Mouse (Mus musculus) 416B (cell line): Measurements from ENCODE around the gene Ruvbl2.

Experiments
- DNase-seq: peaks from one replicate; pipeline ENCODE4 v3.0.0; 2011; ENCODE audit warnings: low read depth

The Ruvbl2 gene

DNA sequence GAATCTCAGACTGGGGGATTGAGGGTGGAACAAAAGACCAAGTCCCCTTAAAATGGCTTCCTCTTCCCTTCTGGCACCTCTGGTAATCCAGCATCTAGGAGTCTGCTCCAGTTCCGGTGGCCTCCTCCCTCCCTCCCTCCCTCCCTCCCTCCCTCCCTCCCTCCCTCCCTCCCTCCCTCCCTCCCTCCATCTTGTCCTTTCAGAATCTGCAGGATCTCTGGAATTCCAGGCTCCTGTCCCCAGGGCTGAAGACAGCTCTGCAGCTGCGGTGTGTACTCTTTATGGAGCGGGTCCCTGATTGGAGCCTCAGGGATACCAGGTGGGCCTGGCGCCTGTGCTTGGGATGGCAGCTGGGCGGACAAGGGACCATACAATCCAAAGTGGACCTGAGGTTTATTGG lies 23.4 kb upstream of the Ruvbl2 start:
- no peak for DNase-seq

DNA sequence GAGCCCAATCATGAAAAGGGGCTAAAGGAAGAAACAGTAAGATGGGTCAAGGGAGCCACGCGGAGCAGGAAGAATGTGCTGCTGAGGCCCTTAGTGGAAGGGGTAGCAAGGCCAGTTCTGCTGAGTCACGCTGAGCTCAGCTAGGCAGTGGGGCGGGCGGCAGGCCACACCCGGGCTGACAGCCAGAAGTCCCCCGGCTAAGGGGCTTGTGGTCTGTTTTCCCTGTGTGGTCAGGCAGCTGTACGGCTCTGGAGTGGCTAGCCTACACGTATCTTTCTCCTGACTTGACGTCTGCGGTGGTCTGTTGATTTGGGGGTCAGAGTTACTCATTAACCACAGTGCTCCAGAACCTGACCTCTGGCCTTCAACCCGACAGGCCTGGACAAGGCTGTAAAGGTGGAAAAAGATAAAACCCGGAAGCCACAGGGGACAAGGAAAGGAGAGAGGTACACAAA lies 23.0 kb upstream of the Ruvbl2 start:
- peak; percentile 99 for DNase-seq

DNA sequence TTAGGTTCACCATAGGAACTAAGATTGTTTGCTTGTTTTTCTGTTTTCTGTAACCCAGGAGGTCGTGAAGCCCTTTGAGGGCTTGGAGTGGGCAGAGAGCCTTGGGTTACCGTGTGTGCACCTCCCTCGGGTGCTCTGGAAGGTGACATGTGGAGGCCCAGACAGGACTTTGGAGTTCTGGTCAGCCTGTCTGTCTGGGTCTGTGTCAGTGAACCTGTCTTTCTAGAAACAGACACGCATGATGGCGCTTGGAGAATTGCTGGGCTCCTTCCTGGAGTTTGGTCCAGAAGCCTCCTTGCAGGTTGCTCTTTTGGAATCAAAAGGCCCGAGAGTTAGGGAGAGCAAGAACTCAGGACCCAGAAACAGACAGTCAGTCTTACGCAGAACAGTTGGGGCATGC lies 22.5 kb upstream of the Ruvbl2 start:
- no peak for DNase-seq

DNA sequence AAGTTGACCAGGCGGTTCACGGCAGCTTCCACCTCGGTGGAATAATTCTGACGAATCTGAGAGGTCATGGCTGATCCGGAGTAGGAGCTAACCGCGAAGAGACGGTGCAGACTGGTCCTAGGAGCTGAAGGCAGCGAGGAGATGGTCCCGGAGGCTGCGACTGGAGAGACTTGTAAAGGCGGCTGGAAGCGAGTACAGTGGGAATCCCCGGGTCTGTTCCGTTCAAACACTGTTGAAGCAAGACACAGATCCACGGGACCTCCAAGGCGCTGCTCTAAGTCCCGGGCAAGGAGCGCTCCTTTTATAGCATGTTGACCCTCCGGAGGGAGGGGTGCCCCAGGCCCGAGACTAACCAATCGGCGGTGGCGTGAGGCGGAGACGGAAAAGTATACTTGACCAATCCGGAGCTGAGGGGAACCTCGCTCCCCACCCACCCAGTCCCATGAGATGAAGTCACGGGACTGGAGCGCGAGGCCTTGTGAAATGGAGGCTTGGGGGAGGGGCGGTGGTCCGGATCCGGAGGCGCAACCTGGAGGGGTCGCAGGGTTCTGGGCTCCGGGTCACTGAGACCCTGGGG lies 21.8 kb upstream of the Ruvbl2 start, which contains the start of gene Ftl1:
Gene Ftl1, minus strand, starts transcription at position 321 of the 577 bp plus-strand sequence.
- DNase-seq: peak; percentile 99

DNA sequence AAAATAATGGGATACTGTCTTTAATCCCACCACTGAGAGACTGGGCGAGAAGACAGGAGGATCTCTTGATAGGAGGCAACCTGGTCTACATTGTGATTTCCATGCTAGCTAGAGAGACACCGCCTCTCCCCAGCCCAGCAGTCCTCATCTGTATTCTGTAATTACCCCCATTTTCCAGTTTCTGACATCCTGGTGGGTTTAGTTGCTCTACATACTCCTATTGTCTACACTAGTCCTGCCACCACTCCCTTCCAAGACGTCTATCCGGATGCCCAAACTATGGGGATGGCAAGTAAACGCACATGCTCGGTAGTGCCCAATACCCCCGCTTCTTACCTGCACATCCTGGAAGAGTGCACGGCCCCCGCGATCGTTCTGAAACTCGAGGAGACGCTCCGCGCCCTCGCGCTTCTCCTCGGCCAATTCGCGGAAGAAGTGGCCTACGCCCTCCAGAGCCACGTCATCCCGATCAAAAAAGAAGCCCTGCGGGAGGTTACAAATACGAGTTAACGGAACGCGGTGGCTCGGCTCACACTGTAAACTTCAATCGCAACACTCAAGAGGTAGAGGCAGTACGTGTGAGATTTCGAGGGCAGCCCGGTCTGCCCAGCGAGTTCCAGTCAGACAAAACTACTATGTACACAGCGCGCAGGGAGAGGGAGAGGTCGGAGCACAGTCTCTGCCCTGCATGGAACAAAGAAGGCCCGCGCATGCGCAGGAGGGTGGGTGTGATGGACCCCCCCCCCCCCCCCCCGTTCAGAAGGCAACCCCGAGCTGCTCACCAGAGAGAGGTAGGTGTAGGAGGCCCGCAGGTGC lies 21.1 kb upstream of the Ruvbl2 start:
- peak; percentile 83 for DNase-seq

DNA sequence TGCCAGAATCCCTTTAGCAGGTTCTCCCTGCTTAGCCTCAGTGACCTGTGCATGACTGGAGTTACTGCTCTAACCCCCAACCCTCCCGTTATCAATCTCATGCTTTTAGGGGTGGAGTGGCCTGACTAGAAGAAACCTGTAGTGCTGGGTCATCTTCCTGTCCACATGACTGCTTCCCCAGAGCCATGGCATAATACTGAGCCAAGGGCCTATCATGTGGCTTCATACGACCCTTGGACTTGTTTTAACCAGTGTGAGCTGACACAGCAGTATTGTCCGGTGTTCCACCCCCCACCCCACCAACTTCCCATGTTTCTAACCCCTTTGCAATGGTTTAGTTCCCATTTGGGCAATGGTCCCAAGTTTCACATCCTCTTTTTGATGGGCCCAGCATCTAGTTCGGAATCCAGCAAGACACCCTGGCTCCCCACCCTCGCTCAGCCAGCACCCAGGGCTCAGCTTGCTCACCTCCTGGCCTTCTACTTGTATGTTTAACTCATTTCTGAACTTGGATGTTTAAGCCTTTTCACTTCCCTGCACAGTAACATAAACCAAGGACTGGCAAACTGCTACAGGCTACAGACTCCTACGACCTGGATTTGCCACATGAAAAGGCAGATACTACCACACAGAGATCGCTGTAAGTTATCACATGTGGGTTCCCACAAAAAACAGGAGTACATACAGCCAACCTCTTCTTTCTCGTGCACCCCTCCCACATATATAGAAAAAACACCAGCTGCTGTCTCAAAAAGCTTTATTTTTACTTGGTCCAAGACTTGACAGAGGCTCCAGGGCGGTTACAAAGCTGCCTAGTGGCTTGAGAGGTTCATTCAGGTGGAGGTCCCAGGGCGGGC lies 19.5 kb upstream of the Ruvbl2 start:
- peak; percentile 89 for DNase-seq

DNA sequence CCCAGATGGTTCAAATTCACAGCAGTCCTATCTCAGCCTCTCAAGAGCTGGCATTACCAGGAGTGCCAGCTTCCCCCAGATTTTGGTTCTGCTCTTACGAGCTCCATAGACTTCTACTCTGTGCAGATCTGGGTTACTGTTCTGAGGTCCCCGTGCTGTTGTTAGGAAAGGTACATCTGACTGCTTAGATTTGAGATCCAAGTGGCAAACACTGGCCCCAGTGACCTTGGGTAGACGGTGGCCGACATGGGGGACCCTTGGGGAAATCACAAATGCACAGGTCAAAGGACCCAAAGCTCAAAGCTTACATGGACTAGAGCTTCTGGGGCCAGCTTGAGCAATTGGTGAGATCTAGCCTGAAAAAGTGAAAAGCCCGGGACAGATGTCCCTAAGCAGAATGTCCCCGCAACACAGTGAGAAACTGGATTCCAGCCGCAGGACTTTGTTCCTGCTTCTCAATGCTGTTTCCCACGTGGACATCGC lies 18.9 kb upstream of the Ruvbl2 start:
- DNase-seq: no peak

DNA sequence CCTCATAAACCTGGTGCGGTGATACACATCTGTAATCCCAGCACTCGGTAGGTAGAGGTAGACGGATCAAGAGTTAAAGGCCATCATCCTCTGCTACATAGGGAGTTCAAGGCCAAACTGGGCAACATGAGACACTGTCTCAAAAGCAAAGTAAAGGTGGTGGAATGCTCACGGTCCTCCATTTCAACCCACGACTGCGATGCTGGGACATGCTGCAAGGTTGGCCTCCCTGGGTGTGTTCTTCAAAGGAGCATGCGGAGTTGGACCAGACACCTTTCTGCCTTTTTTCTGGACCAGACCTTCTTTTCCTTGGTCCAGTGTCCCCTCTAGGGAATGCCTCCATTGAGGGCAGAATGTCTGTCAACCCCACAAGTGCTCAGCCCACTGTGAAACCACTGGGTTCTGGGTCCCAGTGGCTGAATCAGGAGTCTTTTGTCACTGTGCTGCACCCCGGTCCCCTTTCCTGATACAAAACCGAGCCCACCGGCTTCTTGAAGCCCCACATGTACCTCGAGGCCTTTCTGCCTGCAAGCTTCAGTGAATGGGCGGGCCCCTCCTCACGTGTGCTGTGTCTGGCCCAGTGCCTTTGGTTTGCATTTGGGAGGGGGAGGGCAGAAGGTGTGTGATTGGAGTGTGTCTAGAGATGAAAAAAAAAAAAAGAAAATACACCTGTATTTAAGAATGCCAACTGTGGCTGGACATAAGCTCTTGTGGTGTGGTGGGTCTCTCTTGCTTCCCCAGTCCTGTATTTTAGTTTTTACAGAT lies 18.2 kb upstream of the Ruvbl2 start:
- no peak for DNase-seq

DNA sequence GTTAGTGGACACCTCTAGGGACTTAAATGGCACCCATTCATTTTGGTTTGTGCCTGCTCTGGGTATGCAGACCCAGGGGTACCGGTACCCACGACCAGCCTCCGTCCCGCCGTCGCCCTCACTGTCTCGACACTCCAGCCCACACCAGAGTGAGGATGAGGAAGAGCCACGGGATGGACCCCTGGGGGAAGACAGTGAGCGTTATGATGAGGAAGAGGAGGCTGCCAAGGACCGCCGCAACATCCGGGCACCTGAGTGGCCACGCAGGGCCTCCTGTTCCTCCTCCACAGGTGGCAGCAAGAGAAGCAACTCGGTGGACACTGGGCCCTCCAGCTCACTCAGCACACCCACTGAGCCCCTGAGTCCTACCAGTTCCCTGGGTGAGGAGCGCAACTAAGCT lies 17.1 kb upstream of the Ruvbl2 start:
- no peak for DNase-seq

DNA sequence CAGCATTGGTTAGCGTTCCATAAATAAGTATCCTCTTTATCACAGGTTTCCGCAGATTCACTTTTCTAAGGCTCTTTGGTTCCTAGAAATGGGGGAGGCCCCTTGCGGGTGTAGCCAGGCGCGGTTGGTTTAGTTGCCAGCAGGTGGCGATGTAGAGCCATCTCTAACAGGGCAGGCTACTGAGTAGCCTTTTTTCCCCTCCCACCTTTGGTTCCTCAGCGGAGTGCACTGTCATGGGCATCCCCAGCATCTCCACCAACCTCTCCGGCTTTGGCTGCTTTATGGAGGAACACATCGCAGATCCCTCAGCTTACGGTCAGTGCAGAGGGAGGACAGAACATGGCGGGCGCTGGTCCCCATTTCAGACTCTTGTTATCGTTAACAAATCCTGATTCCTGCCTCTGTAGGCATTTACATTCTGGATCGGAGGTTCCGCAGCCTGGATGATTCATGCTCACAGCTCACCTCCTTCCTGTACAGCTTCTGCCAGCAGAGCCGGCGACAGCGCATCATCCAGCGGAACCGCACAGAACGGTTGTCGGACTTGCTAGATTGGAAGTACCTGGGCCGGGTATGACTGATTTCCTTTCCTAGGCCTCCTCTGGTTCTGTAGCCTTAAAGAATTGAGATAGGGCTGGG lies 13.6 kb upstream of the Ruvbl2 start:
- DNase-seq: peak; percentile 84

DNA sequence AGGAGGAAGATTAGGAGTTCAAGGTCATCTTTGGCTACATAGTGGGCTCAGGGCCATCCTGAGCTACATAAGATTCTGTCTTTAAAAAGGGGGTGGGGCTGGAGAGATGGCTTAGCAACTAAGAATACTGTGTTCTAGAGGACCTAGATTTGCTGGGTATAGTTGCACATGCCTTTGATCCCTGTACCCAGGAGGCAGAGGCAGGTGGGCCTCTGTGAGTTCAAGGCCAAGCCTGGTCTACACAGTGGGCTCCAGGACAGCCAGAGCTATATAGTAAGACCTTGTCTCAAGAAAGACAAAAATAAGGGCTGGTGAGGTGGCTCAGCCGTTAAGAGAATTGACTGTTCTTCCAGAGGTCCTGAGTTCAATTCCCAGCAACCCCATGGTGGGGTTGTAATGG lies 12.1 kb upstream of the Ruvbl2 start:
- DNase-seq: no peak

DNA sequence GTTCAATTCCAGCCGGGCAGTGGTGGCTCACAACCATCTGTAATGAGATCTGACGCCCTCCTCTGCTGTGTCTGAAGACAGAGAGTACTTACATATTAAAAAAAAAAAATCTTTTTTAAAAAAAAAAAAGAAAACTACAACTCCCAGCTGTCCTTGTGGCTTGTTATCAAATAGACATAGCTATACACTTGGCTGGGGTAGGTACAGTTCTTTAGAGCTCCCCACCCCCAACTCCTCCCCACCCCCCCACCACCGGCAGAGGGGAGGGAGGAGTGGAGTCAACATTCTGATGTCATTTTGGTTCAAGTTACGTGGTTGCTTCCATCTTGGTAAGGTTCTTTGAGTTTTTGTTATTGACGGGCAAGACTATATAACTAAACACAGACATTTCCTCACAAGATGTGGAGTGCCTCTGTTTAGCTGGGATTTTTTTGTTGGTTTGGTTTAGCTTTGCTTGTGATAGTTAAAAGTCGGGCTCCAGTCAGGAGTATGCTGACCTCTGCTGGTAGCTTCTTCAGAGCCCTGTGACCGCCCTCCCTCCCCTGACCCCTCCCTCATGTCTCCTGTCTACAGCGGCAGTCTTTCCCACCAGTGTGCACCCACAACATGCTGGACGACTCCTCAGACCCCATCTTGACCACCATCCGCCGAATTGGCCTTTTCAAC lies 9.6 kb upstream of the Ruvbl2 start:
- peak; percentile 46 for DNase-seq

DNA sequence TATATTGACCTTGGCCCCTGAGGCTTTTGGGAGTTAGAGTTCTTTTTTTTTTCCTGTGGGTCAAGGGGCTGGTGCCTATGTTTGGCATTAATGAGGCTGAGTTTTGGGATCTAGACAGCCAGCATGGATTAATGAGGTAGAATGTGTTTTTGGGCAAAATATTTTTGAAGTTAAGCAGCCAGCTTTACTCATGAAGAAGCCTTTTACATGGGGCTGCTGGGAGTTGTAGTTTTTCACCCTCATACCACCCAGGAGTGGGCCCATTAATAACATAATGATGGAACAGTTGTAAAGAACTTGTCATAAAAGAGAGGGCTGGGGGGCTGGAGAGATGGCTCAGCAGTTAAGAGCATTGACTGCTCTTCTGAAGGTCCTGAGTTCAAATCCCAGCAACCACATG lies 8.7 kb upstream of the Ruvbl2 start:
- no peak for DNase-seq

DNA sequence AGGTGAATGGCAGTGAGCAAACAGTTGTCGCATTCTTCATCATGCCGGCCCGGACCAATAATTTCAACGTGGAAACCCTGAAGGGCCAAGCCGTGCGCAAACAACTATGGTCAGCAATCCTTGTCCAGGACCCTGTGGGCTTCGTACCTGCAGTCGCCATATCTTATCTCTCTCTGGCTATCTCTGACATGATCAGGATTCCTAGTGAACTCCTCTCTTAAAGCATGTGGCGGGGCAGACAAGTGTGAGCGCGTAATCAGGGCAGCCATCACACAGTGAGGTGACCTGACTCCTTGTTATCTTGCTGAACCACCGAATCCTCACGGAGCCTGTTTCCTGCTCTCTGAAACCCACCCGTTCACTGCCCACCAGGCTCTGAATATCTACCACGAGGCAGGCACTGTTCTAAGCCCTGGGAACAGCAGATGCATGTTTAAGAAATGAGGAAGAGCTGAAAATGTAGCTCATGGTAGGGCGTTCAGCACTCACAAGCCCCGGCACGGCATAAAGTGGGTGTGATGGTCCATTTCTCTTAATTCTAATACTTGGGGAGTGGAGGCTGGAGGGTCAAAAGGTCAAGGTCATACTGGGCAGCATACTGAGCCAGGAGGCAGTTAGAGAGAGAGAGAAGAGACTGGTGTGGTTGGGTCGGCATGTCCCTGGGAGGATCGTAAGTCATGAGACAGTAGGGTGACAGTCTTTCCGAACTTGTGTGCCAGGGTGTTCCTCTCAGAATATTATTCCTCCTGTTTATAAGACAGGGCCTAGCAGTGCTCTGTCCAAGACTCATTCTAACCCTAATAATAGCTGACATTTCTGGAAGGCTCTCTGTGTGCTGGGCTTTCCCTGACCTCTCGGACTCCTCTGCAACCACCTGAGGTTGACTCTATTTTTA lies 5.9 kb upstream of the Ruvbl2 start:
- DNase-seq: no peak

DNA sequence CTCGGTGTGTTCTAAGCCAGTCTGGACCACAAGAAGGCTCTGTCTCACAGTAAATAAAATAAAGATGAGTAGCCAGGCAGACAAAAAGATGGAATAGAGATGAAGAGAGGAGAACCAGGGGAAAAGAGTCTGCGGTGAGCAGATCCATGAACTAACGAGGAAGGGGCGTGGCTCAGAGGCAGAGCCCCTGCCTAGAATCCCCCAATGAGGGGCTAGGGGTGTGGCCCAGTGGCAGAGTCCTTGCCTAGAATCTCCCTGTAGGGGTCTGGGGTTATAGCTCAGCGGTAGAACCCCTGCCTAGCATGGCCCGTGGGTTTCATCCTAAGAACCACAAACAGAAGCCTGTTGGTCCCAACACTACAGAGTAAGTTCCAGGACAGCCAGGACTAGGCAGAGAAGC lies 850 bp downstream of the Ruvbl2 start:
- no peak for DNase-seq

DNA sequence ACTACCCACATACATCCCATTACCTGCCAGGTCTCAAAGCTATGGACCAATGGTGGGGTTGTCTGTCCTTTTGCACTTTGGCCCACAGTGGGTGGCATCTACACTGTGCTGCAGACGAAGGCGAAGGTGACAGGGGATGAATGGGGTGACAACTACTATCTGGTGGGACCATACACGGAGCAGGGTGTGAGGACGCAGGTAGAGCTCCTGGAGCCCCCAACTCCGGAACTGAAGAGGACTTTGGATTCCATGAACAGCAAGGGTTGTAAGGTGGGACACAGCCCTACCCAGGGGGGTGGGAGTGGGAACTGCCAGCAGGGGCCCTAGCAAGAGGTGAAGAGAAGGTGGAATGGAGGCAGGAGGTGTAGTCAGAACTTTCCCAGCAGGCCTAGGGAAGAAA lies 1.5 kb downstream of the Ruvbl2 start:
- no peak for DNase-seq

DNA sequence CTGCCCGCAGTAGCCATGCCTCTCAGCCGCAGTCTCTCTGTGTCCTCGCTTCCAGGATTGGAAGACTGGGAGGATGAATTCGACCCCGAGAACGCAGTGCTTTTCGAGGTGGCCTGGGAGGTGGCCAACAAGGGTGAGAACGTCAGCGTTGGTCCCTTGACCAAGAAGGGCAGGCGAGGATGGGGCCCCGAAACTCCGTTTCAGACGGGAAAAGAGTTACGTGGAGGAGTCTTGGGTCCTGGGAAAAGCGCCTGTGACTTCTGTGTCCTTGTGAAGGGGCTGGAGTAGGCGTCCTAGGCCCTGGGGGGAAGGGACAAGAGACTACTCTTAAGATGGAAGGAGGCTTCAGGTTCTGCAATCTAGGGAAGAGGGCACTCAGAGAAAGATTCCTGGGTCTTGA lies 2.9 kb downstream of the Ruvbl2 start:
- no peak for DNase-seq

DNA sequence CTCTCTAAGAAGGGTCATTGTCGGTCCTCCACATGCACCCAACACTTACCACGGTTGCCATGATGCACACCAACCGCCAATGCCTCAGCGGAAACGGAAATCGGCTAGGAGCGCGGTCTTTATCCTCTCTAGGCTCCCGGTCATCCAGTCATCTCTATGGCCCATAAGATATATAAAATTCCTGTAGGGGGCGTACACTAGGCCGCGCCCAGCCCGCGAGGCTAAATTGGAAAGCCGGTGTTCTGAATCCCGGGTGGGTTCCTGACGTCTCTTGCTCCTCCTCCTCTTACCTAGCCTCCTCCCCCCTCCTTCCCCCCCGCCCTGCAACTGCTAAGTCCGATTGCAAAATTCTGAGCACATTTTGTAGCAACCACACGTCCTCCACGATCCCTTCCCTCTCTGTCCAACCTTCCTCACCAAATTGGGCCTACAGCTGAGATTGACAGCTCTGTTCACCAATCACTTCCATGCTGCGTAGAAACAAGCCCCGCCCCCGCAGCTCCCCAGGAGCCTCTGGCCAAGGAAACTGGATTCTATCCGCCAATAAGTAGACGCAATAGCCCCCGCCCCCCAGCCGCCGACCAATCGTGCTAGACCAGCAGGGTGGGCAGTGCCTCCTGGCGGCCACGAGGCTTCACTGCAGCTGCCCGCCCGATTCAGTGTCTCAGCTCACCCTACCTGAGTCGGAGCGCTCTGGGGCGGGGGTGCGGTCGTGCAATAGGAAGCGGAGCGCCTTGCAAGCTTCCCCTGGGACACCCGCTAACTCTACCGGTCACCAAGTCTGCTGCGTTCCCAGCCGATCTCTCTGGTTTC lies 3.5 kb downstream of the Ruvbl2 start, which contains the start of gene Gys1:
Gene Gys1, plus strand, starts transcription at position 642 of the 813 bp plus-strand sequence.
- peak; percentile 100 for DNase-seq

DNA sequence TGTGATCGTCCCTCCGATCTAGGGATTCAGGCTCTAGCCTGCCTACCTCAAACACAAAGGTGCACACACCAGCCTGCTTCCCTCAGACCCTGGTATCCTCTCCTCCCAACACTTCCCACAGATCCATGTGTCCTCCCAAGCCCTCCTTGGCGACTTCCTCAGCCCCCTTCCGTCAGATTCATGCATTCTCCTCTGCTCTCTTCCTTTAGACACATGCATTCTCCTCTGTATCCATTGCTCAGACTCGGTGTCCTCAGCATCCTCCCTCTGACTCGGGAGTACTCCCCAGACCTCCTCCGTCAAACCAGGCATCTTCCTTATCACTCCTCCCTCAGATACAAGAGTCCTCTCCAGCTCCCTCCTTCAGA lies 4.1 kb downstream of the Ruvbl2 start:
- DNase-seq: no peak
